ENCODE assay signal across 9 mouse cellular contexts in genomic region chr5:137631591-137631990, GRCm38 (mm10). TPM values are rescaled to one million over a fixed set of nuclear protein-coding genes. Genes with fewer than 3 reads are reported as not detected.
DNase-seq lines count a peak whose midpoint lies in the region; ATAC-seq and TF ChIP-seq lines count a peak whose summit lies in the region.
"Had no signal": no experiment of that assay in that cellular context is flagged by ENCODE, and none has a peak within 500 bp of the region (broad histone marks: within the 10 kb centered on the region; RNA-seq: fewer than 3 reads in every experiment).

No protein-coding gene starts in this region.

- no peak overlapping the region for H3K4me2 ChIP-seq in embryonic facial prominence, embryonic 11.5 days (ENCODE audit: low read depth, low read length)
- H3K4me2 ChIP-seq in intestine, embryonic 14.5 days (ENCODE audit: low read length), result peak overlapping the region; percentile 80

- peak overlapping the region; percentile 24 for H3K4me3 ChIP-seq in lung, adult 2 months (replicated peaks; ENCODE audit: extremely low read depth, low read depth, low read length)
- no peak overlapping the region for H3K4me3 ChIP-seq in embryonic facial prominence, embryonic 11.5 days (ENCODE audit: low read depth, low read length)
- H3K4me3 ChIP-seq in intestine, embryonic 14.5 days (ENCODE audit: low read depth, low read length), result no peak overlapping the region

- H3K9me3 ChIP-seq in embryonic facial prominence, embryonic 11.5 days (replicated peaks; ENCODE audit: control insufficient read depth, low read length), result no peaks in the 10 kb centered on the region
- no peaks in the 10 kb centered on the region for H3K9me3 ChIP-seq in intestine, embryonic 14.5 days (ENCODE audit: control insufficient read depth, low read length)

- 0 out of 2 replicates have a peak overlapping the region, but pooled peaks have one; percentile 16 for H3K27ac ChIP-seq in embryonic facial prominence, embryonic 11.5 days (replicated peaks; ENCODE audit: low read depth, low read length)
- H3K27ac ChIP-seq in intestine, embryonic 14.5 days (ENCODE audit: low read depth), result no peak overlapping the region; the same call in 1 of the 2 replicates

- TF ChIP-seq CTCF in lung, adult 2 months (IDR thresholded peaks at IDR 0.05; ENCODE audit: insufficient read depth, low read length), result no peak

- no peak for ATAC-seq in embryonic facial prominence, embryonic 11.5 days (replicated peaks; ENCODE audit: insufficient number of reproducible peaks, low FRiP score, low TSS enrichment, low read depth)
- ATAC-seq in intestine, embryonic 14.5 days (replicated peaks; ENCODE audit: low FRiP score, low TSS enrichment, low read depth), result no peak

- WGBS in lung, adult 2 months, result 21% methylated on average over 4 of the region's 4 CpGs
- 62% methylated on average over 4 of the region's 4 CpGs for WGBS in embryonic facial prominence, embryonic 11.5 days
- WGBS in intestine, embryonic 14.5 days, result 68% methylated on average over 4 of the region's 4 CpGs

- TF ChIP-seq POLR2A in lung, adult 2 months (IDR thresholded peaks at IDR 0.05; ENCODE audit: borderline replicate concordance, extremely low read depth, low read depth, low read length), result no peak

- H3K9ac ChIP-seq in embryonic facial prominence, embryonic 11.5 days (replicated peaks; ENCODE audit: low read length), result no peak overlapping the region
- H3K9ac ChIP-seq in intestine, embryonic 14.5 days (ENCODE audit: low read length), result no peak overlapping the region

- H3K4me1 ChIP-seq in lung, adult 2 months (ENCODE audit: control insufficient read depth, insufficient read depth, low read length), result peaks cover 3% of the 10 kb centered on the region; the same call in 1 of the 2 replicates
- peaks cover 13% of the 10 kb centered on the region for H3K4me1 ChIP-seq in embryonic facial prominence, embryonic 11.5 days (ENCODE audit: control insufficient read depth, insufficient read depth, low read length)
- peaks cover 29% of the 10 kb centered on the region for H3K4me1 ChIP-seq in intestine, embryonic 14.5 days (replicated peaks; ENCODE audit: control insufficient read depth, insufficient read depth, low read length)

- peaks cover 4% of the 10 kb centered on the region for H3K36me3 ChIP-seq in embryonic facial prominence, embryonic 11.5 days (replicated peaks; ENCODE audit: control insufficient read depth, insufficient read depth, low read depth, low read length)
- peaks cover 32% of the 10 kb centered on the region for H3K36me3 ChIP-seq in intestine, embryonic 14.5 days (ENCODE audit: control insufficient read depth, insufficient read depth, low read length)

- DNase-seq in lung, adult 2 months, result no peak
- DNase-seq in lung, adult 18-20 months, result no peak
- DNase-seq in embryonic facial prominence, embryonic 11.5 days (ENCODE audit: low spot score), result no peak
- DNase-seq in intestine, embryonic 14.5 days (ENCODE audit: low spot score), result no peak
- peak; percentile 61 to 78 for DNase-seq in natural killer cell, adult 2 months (ENCODE audit: low spot score in 2 of 2)
- no peak for DNase-seq in adrenal gland, adult 8-10 months
- no peak for DNase-seq in ovary, postnatal 10 days (ENCODE audit: low spot score)
- DNase-seq in urinary bladder, postnatal 4 days (ENCODE audit: low spot score in 2 of 2), result no peak
- DNase-seq: gastrocnemius, postnatal 14 days had no signal

- no peaks in the 10 kb centered on the region for H3K27me3 ChIP-seq in embryonic facial prominence, embryonic 11.5 days (ENCODE audit: control insufficient read depth, insufficient read depth, low read length)
- H3K27me3 ChIP-seq in intestine, embryonic 14.5 days (replicated peaks; ENCODE audit: control insufficient read depth, insufficient read depth, low read length), result no peaks in the 10 kb centered on the region

RNA-seq across cellular contexts. Expression of gene Gm20605, which starts 2.6 kb away (rescaled TPM):
- polyA plus RNA-seq in lung, adult 2 months (2012; rRNA removed), result 63.8 and 65.2 TPM in 2 replicates
- polyA plus RNA-seq in embryonic facial prominence, embryonic 11.5 days (2014; fragmentation: Nextera tagmentation; extraction: Ambion mirVana), result 3.7 and 4.8 TPM in 2 replicates
- polyA plus RNA-seq in intestine, embryonic 14.5 days (2014; fragmentation: Nextera tagmentation; extraction: Ambion mirVana), result 9.2 and 10.1 TPM in 2 replicates
- total RNA-seq in adrenal gland, adult 8-10 months (2022), result 10 to 100 TPM in 3 of 4 experiments, 1 to 10 TPM in 1; 8.2 to 24.1 (median 14.7) TPM

RNA-seq across cellular contexts. Expression of gene Lrch4, which starts 2.7 kb away (rescaled TPM):
- 79.4 and 105 TPM in 2 replicates for polyA plus RNA-seq in lung, adult 2 months (2012; rRNA removed)
- polyA plus RNA-seq in embryonic facial prominence, embryonic 11.5 days (2014; fragmentation: Nextera tagmentation; extraction: Ambion mirVana), result 28.4 and 30.0 TPM in 2 replicates
- 31.2 and 35.3 TPM in 2 replicates for polyA plus RNA-seq in intestine, embryonic 14.5 days (2014; fragmentation: Nextera tagmentation; extraction: Ambion mirVana)
- 10 to 100 TPM; 25.1 to 35.9 (median 31.4) TPM for total RNA-seq in adrenal gland, adult 8-10 months (2022)

RNA-seq across cellular contexts. Expression of gene Fbxo24, which starts 2.8 kb away (rescaled TPM):
- 0.89 and 1.0 TPM in 2 replicates for polyA plus RNA-seq in lung, adult 2 months (2012; rRNA removed)
- polyA plus RNA-seq in embryonic facial prominence, embryonic 11.5 days (2014; fragmentation: Nextera tagmentation; extraction: Ambion mirVana), result 0.13 TPM in 1 of 2 replicates, not detected in the other
- polyA plus RNA-seq in intestine, embryonic 14.5 days (2014; fragmentation: Nextera tagmentation; extraction: Ambion mirVana), result 0.11 and 0.28 TPM in 2 replicates
- 1 to 10 TPM in 3 of 4 experiments, under 1 TPM in 1; 0.90 to 5.5 (median 3.0) TPM for total RNA-seq in adrenal gland, adult 8-10 months (2022)

RNA-seq across cellular contexts. Expression of gene Sap25, which starts 9.5 kb away (rescaled TPM):
- polyA plus RNA-seq in lung, adult 2 months (2012; rRNA removed), result 150 and 162 TPM in 2 replicates
- 2.8 and 5.2 TPM in 2 replicates for polyA plus RNA-seq in embryonic facial prominence, embryonic 11.5 days (2014; fragmentation: Nextera tagmentation; extraction: Ambion mirVana)
- 6.9 and 10.2 TPM in 2 replicates for polyA plus RNA-seq in intestine, embryonic 14.5 days (2014; fragmentation: Nextera tagmentation; extraction: Ambion mirVana)
- 10 to 100 TPM in 2 of 4 experiments, 1 to 10 TPM in 2; 2.1 to 14.1 (median 7.4) TPM for total RNA-seq in adrenal gland, adult 8-10 months (2022)

RNA-seq across cellular contexts. Expression of gene Irs3, which starts 13.9 kb away (rescaled TPM):
- polyA plus RNA-seq in lung, adult 2 months (2012; rRNA removed), result 3.6 and 4.4 TPM in 2 replicates
- 0.10 and 0.53 TPM in 2 replicates for polyA plus RNA-seq in embryonic facial prominence, embryonic 11.5 days (2014; fragmentation: Nextera tagmentation; extraction: Ambion mirVana)
- polyA plus RNA-seq in intestine, embryonic 14.5 days (2014; fragmentation: Nextera tagmentation; extraction: Ambion mirVana), result 0.08 TPM in 1 of 2 replicates, not detected in the other
- 1 to 10 TPM; 2.6 to 7.5 (median 4.6) TPM for total RNA-seq in adrenal gland, adult 8-10 months (2022)

Comparison
In these comparisons a context has a peak if more than half of its experiments do, and no peak if none do; other contexts are left out.
1. DNase-seq: peak in natural killer cell, adult 2 months (2 of 2); none in lung, adult 2 months (single experiment), lung, adult 18-20 months (0 of 2), embryonic facial prominence, embryonic 11.5 days (single experiment), intestine, embryonic 14.5 days (single experiment), adrenal gland, adult 8-10 months (single experiment), ovary, postnatal 10 days (single experiment) and urinary bladder, postnatal 4 days (0 of 2).